22 mouse cellular contexts compared by ENCODE assay signal in the genomic region with DNA sequence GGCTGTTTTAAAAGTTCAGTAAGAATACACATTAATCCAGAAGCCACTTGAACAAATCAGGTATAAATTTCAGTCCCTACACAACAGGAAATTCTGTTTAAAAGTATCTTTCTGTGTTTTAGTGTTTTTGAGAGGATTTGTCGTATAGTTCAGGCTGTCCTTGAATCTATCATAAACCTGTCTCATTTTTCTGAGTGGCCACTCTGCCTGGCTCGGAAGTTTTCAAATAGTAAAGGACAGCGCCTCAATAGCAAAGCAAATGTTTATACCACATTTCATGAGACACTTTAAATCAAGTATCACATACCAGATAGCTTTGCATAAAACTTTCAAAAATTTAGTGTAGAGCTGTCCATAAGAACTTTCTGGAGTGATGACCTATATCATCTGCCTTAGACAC. TPM values are rescaled to one million over a fixed set of nuclear protein-coding genes. Genes with fewer than 3 reads are reported as not detected.
DNase-seq lines count a peak whose midpoint lies in the region; ATAC-seq and TF ChIP-seq lines count a peak whose summit lies in the region.
"Had no signal": no experiment of that assay in that cellular context is flagged by ENCODE, and none has a peak within 500 bp of the region (broad histone marks: within the 10 kb centered on the region; RNA-seq: fewer than 3 reads in every experiment).

No protein-coding gene starts in this region.

- peak overlapping the region; percentile 68; the same call in 1 of the 2 replicates for H3K27ac ChIP-seq in spleen, adult 2 months (ENCODE audit: insufficient read depth, low read length)
- H3K27ac ChIP-seq in MEL (ENCODE audit: control insufficient read depth, low read depth, low read length) (no peak overlapping the region), macrophage (peak overlapping the region; percentile 84)
- H3K27ac ChIP-seq in forebrain, embryonic 15.5 days (replicated peaks): no peak overlapping the region
- H3K27ac ChIP-seq: embryonic facial prominence, embryonic 10.5 days; embryonic facial prominence, embryonic 12.5 days; forebrain, embryonic 13.5 days had no signal

- peak; percentile 19 for DNase-seq in heart, adult 11 months
- DNase-seq in heart, postnatal 4 days: no peak
- DNase-seq in spleen, adult 2 months (ENCODE audit: low read depth in 1 of 2, low spot score in 2 of 2): no peak
- no peak for DNase-seq in spleen, postnatal 4 days (ENCODE audit: low spot score in 2 of 2)
- no peak for DNase-seq in MEL (ENCODE audit: low read depth, low spot score)
- DNase-seq: adrenal gland, adult 8-10 months; adrenal gland, postnatal 14 days; adrenal gland, postnatal 36 days; cerebellum, adult 11 months; cerebellum, adult 18-20 months; cerebellum, adult 8-10 months; cerebellum, adult 9-11 months; cerebellum, postnatal 14 days; cerebellum, postnatal 36 days had no signal

- H3K9me3 ChIP-seq in MEL (replicated peaks; ENCODE audit: insufficient read depth, low read length): no peaks in the 10 kb centered on the region
- H3K9me3 ChIP-seq in forebrain, embryonic 15.5 days: no peaks in the 10 kb centered on the region
- H3K9me3 ChIP-seq: embryonic facial prominence, embryonic 10.5 days; embryonic facial prominence, embryonic 12.5 days; forebrain, embryonic 13.5 days; G1E had no signal

- TF ChIP-seq CTCF in spleen, adult 2 months (IDR thresholded peaks at IDR 0.05; ENCODE audit: extremely low read depth, insufficient read depth, insufficient read length, insufficient replicate concordance): no peak
- TF ChIP-seq CTCF in MEL (IDR thresholded peaks at IDR 0.05 in 2 of 3, conservative IDR thresholded peaks at IDR 0.05 in 1 of 3; ENCODE audit: control insufficient read depth in 1 of 3, insufficient read depth in 1 of 3, low read depth in 2 of 3, low read length in 3 of 3, poor library complexity in 1 of 3, severe bottlenecking in 1 of 3): no peak

- H3K4me2 ChIP-seq in forebrain, embryonic 15.5 days (replicated peaks): no peak overlapping the region
- H3K4me2 ChIP-seq: embryonic facial prominence, embryonic 12.5 days; forebrain, embryonic 13.5 days had no signal

- peaks cover 3% of the 10 kb centered on the region; the same call in 1 of the 2 replicates for H3K79me2 ChIP-seq in MEL (ENCODE audit: control insufficient read depth, insufficient read depth, low read length, poor library complexity)
- peaks cover 92% of the 10 kb centered on the region for H3K79me2 ChIP-seq in macrophage (ENCODE audit: inconsistent target)

- ATAC-seq in forebrain, embryonic 15.5 days (replicated peaks): no peak
- no peak for ATAC-seq in activated CD4-positive, CD25-positive, alpha-beta regulatory T cell, adult 4 months
- ATAC-seq: forebrain, embryonic 13.5 days; forebrain, embryonic 16.5 days had no signal

- WGBS in spleen, adult 2 months: 73% methylated on average over 3 of the region's 3 CpGs
- 86% methylated on average over 3 of the region's 3 CpGs for WGBS in macrophage (ENCODE audit: missing documents)
- WGBS in forebrain, embryonic 15.5 days: 95% methylated on average over 3 of the region's 3 CpGs

- peaks cover 4% of the 10 kb centered on the region for H3K4me1 ChIP-seq in spleen, adult 2 months (ENCODE audit: control insufficient read depth, insufficient read depth, insufficient read length)
- H3K4me1 ChIP-seq in MEL (ENCODE audit: control insufficient read depth in 1 of 2, insufficient read depth in 2 of 2, low read length in 2 of 2): peaks cover 4 to 23% of the 10 kb centered on the region in 2 experiments; a peak in 3 of 4 replicates
- no peaks in the 10 kb centered on the region for H3K4me1 ChIP-seq in forebrain, embryonic 15.5 days
- H3K4me1 ChIP-seq: embryonic facial prominence, embryonic 10.5 days; embryonic facial prominence, embryonic 12.5 days; forebrain, embryonic 13.5 days had no signal

- peaks cover 24% of the 10 kb centered on the region for H3K36me3 ChIP-seq in spleen, adult 2 months (ENCODE audit: control insufficient read depth, insufficient read depth, low read length)
- H3K36me3 ChIP-seq in MEL (ENCODE audit: control insufficient read depth in 1 of 2, insufficient read depth in 2 of 2, low read length in 2 of 2) (peaks cover 32 to 82% of the 10 kb centered on the region in 2 experiments), macrophage (ENCODE audit: inconsistent target) (peaks cover 42% of the 10 kb centered on the region; the same call in 1 of the 2 replicates)
- peaks cover 64% of the 10 kb centered on the region for H3K36me3 ChIP-seq in forebrain, embryonic 15.5 days

- no peak for TF ChIP-seq RAD21 in MEL (IDR thresholded peaks at IDR 0.05; ENCODE audit: low read depth, low read length)

- no peak overlapping the region for H3K4me3 ChIP-seq in spleen, adult 2 months (ENCODE audit: extremely low read depth, insufficient read depth, insufficient read length)
- no peak overlapping the region for H3K4me3 ChIP-seq in MEL (ENCODE audit: control insufficient read depth in 1 of 2, insufficient read depth in 1 of 2, low read depth in 2 of 2, low read length in 2 of 2)
- no peak overlapping the region for H3K4me3 ChIP-seq in macrophage (ENCODE audit: inconsistent target)
- H3K4me3 ChIP-seq in forebrain, embryonic 15.5 days: no peak overlapping the region
- H3K4me3 ChIP-seq: embryonic facial prominence, embryonic 10.5 days; embryonic facial prominence, embryonic 12.5 days; forebrain, embryonic 13.5 days had no signal

- no peak overlapping the region for H3K9ac ChIP-seq in MEL (ENCODE audit: control insufficient read depth, low read depth, low read length, poor library complexity, severe bottlenecking)
- H3K9ac ChIP-seq in forebrain, embryonic 15.5 days (replicated peaks): no peak overlapping the region
- H3K9ac ChIP-seq: embryonic facial prominence, embryonic 12.5 days; forebrain, embryonic 13.5 days had no signal

- no peaks in the 10 kb centered on the region for H3K27me3 ChIP-seq in spleen, adult 2 months (ENCODE audit: control insufficient read depth, insufficient read depth, low read length)
- no peaks in the 10 kb centered on the region for H3K27me3 ChIP-seq in MEL (ENCODE audit: control insufficient read depth in 1 of 2, insufficient read depth in 2 of 2, low read length in 2 of 2)
- H3K27me3 ChIP-seq in forebrain, embryonic 15.5 days: no peaks in the 10 kb centered on the region
- H3K27me3 ChIP-seq: embryonic facial prominence, embryonic 12.5 days; forebrain, embryonic 13.5 days had no signal

- no peak for TF ChIP-seq POLR2A in spleen, adult 2 months (IDR thresholded peaks at IDR 0.05; ENCODE audit: low read depth, low read length)
- TF ChIP-seq POLR2A in MEL (IDR thresholded peaks at IDR 0.05; ENCODE audit: control insufficient read depth in 1 of 2, insufficient read depth in 1 of 2, low read depth in 1 of 2, low read length in 2 of 2, poor library complexity in 1 of 2): no peak

- no peak for TF ChIP-seq EP300 in MEL (IDR thresholded peaks at IDR 0.05; ENCODE audit: low read depth in 1 of 2, low read length in 2 of 2)

TF ChIP-seq in MEL, 35 proteins besides CTCF, POLR2A, EP300 and RAD21:
- TF ChIP-seq SIN3A (IDR thresholded peaks at IDR 0.05; ENCODE audit: low read length): 0 out of 2 replicates have a peak, but pooled peaks have one; percentile 1
- no peak for TF ChIP-seq NRF1 (IDR thresholded peaks at IDR 0.05; ENCODE audit: insufficient read depth, low read depth, low read length, poor library complexity, severe bottlenecking)
- TF ChIP-seq SMC3 (IDR thresholded peaks at IDR 0.05; ENCODE audit: low read depth, low read length): no peak

RNA-seq across cellular contexts. Expression of gene Ptrh2, which starts 34.6 kb away (rescaled TPM):
- total RNA-seq in heart, postnatal 4 days (2021): 10 to 100 TPM; 10.3 to 10.6 TPM
- 2.0 and 2.5 TPM in 2 replicates for polyA plus RNA-seq in spleen, adult 2 months (2012; rRNA removed)
- total RNA-seq in MEL (2012; rRNA removed): 37.3 and 40.3 TPM in 2 replicates
- polyA plus RNA-seq in MEL (2012; ENCODE audit: insufficient read depth in 1 of 2, insufficient read length in 2 of 2, low read depth in 1 of 2, low replicate concordance in 2 of 2, missing spikeins in 1 of 2): 10 to 100 TPM in 1 of 2 experiments, not detected in 1; 30.0 TPM
- 1 to 10 TPM in 22 of 26 experiments, under 1 TPM in 4; 0.43 to 8.2 (median 2.4) TPM for total RNA-seq in macrophage (2018; cell fraction: chromatin; rRNA removed)
- 1 to 10 TPM; 2.6 to 8.1 (median 6.1) TPM for total RNA-seq in macrophage (2018; cell fraction: cytosol; rRNA removed)
- total RNA-seq in macrophage (2018; cell fraction: nucleus; rRNA removed): 1 to 10 TPM in 25 of 26 experiments, under 1 TPM in 1; 0.96 to 9.8 (median 3.0) TPM
- 4.8 to 8.1 TPM (median 5.8 TPM) in 3 replicates for polyA plus RNA-seq in macrophage (2018)
- 37.7 and 38.2 TPM in 2 replicates for polyA plus RNA-seq in forebrain, embryonic 15.5 days (2015; fragmentation: Nextera tagmentation; extraction: Ambion mirVana)
- 10 to 100 TPM in 1 of 2 experiments, 1 to 10 TPM in 1; 9.9 to 10.6 TPM for polyA plus RNA-seq in activated CD4-positive, CD25-positive, alpha-beta regulatory T cell, adult 4 months (2017; shearing (Covaris generic))

RNA-seq across cellular contexts. Expression of gene Vmp1, which starts 34.7 kb away (rescaled TPM):
- 10 to 100 TPM; 62.0 to 74.5 TPM for total RNA-seq in heart, postnatal 4 days (2021)
- 30.0 and 30.7 TPM in 2 replicates for polyA plus RNA-seq in spleen, adult 2 months (2012; rRNA removed)
- 61.8 and 64.4 TPM in 2 replicates for total RNA-seq in MEL (2012; rRNA removed)
- polyA plus RNA-seq in MEL (2012; ENCODE audit: insufficient read depth in 1 of 2, insufficient read length in 2 of 2, low read depth in 1 of 2, low replicate concordance in 2 of 2, missing spikeins in 1 of 2): 10 to 100 TPM in 1 of 2 experiments, not detected in 1; 94.9 TPM
- total RNA-seq in macrophage (2018; cell fraction: chromatin; rRNA removed): 1,000 to 10,000 TPM in 19 of 26 experiments, 100 to 1,000 TPM in 7; 453 to 1,709 (median 1,185) TPM
- total RNA-seq in macrophage (2018; cell fraction: cytosol; rRNA removed): 100 to 1,000 TPM in 22 of 26 experiments, 10 to 100 TPM in 4; 78.5 to 270 (median 141) TPM
- 1,000 to 10,000 TPM in 24 of 26 experiments, 100 to 1,000 TPM in 2; 806 to 3,396 (median 2,155) TPM for total RNA-seq in macrophage (2018; cell fraction: nucleus; rRNA removed)
- 100 to 184 TPM (median 127 TPM) in 3 replicates for polyA plus RNA-seq in macrophage (2018)
- polyA plus RNA-seq in forebrain, embryonic 15.5 days (2015; fragmentation: Nextera tagmentation; extraction: Ambion mirVana): 99.0 and 99.6 TPM in 2 replicates
- 100 to 1,000 TPM; 563 to 667 TPM for polyA plus RNA-seq in activated CD4-positive, CD25-positive, alpha-beta regulatory T cell, adult 4 months (2017; shearing (Covaris generic))

RNA-seq across cellular contexts. Expression of gene Cltc, which starts 39.0 kb away (rescaled TPM):
- total RNA-seq in heart, postnatal 4 days (2021): 100 to 1,000 TPM; 266 to 273 TPM
- polyA plus RNA-seq in spleen, adult 2 months (2012; rRNA removed): 44.9 and 50.4 TPM in 2 replicates
- total RNA-seq in MEL (2012; rRNA removed): 205 and 269 TPM in 2 replicates
- polyA plus RNA-seq in MEL (2012; ENCODE audit: insufficient read depth in 1 of 2, insufficient read length in 2 of 2, low read depth in 1 of 2, low replicate concordance in 2 of 2, missing spikeins in 1 of 2) (100 to 1,000 TPM; 149 to 300 TPM), macrophage (2018) (342 to 483 TPM (median 367 TPM) in 3 replicates)
- total RNA-seq in macrophage (2018; cell fraction: chromatin; rRNA removed): 100 to 1,000 TPM; 168 to 617 (median 424) TPM
- total RNA-seq in macrophage (2018; cell fraction: cytosol; rRNA removed): 100 to 1,000 TPM; 257 to 670 (median 437) TPM
- total RNA-seq in macrophage (2018; cell fraction: nucleus; rRNA removed): 100 to 1,000 TPM; 263 to 585 (median 427) TPM
- 127 and 135 TPM in 2 replicates for polyA plus RNA-seq in forebrain, embryonic 15.5 days (2015; fragmentation: Nextera tagmentation; extraction: Ambion mirVana)
- 10 to 100 TPM; 79.9 to 83.6 TPM for polyA plus RNA-seq in activated CD4-positive, CD25-positive, alpha-beta regulatory T cell, adult 4 months (2017; shearing (Covaris generic))

Comparison
In these comparisons a context has a peak if more than half of its experiments do, and no peak if none do; other contexts are left out.
1. H3K27ac ChIP-seq: peak in spleen, adult 2 months (single experiment) and macrophage (single experiment); none in MEL (single experiment) and forebrain, embryonic 15.5 days (single experiment).